Mouse (Mus musculus) liver, embryonic 11.5 days (tissue): Measurements from ENCODE around the gene Hrg. TPM values are rescaled to one million over a fixed set of nuclear protein-coding genes. Genes with fewer than 3 reads are reported as not detected.

Experiments used
- ATAC-seq: fragments of 200-750 bp; cut with Nextera tagmentation; replicated peaks from 2 replicates; pipeline ENCODE4 v1.8.0; 2017; ENCODE audit warnings: moderate number of reproducible peaks, mild to moderate bottlenecking, moderate TSS enrichment, moderate library complexity; ENCODE audit not compliant: low FRiP score
- DNase-seq: peaks from one replicate; pipeline ENCODE4 v3.0.0-alpha.2; 2017; ENCODE audit warnings: low spot score
- H3K27ac ChIP-seq: fragments of 300-500 bp; sonication (generic); 2 replicates; pipeline ENCODE4 v1.5.1; 2014; ENCODE audit warnings: mild to moderate bottlenecking, low read depth, low read length, control low read depth
- H3K27me3 ChIP-seq: fragments of 300-500 bp; sonication (generic); replicated peaks from 2 replicates; pipeline ENCODE4 v1.6.1; 2014; ENCODE audit warnings: low read length, mixed read lengths; ENCODE audit not compliant: control insufficient read depth, insufficient read depth
- H3K36me3 ChIP-seq: fragments of 300-500 bp; sonication (generic); 2 replicates; pipeline ENCODE4 v1.6.1; 2014; ENCODE audit warnings: mild to moderate bottlenecking, low read length, moderate library complexity, mixed read lengths; ENCODE audit not compliant: control insufficient read depth, insufficient read depth
- H3K4me1 ChIP-seq: fragments of 300-500 bp; sonication (generic); replicated peaks from 2 replicates; pipeline ENCODE4 v1.6.1; 2014; ENCODE audit warnings: low read length, mixed read lengths; ENCODE audit not compliant: control insufficient read depth, insufficient read depth
- H3K4me2 ChIP-seq: fragments of 300-500 bp; sonication (generic); 2 replicates; pipeline ENCODE4 v1.6.1; 2014; ENCODE audit warnings: mild to moderate bottlenecking, control low read depth, moderate library complexity
- H3K4me3 ChIP-seq: fragments of 300-500 bp; sonication (generic); 2 replicates; pipeline ENCODE4 v1.5.1; 2014; ENCODE audit warnings: low read depth, low read length, control low read depth
- H3K9ac ChIP-seq: fragments of 300-500 bp; sonication (generic); 2 replicates; pipeline ENCODE4 v1.6.1; 2014; ENCODE audit warnings: low read depth, low read length, control low read depth
- H3K9me3 ChIP-seq: fragments of 300-500 bp; sonication (generic); 2 replicates; pipeline ENCODE4 v1.6.1; 2016; ENCODE audit warnings: low read length, inconsistent platforms, mixed read lengths; ENCODE audit not compliant: control insufficient read depth
- WGBS: fragments of 180-500 bp; shearing (Covaris S2); extraction: QIAGEN DNeasy Blood & Tissue Kit; methylation state at CpG from one replicate; pipeline ENCODE4 v1.1.7; 2014; 5-methylcytosine and 5-hydroxymethylcytosine counted together
- polyA plus RNA-seq: library from polyadenylated mRNA; unstranded; fragments of >200 nt; fragmentation: Nextera tagmentation; extraction: Ambion mirVana; gene quantifications from 2 replicates; pipeline ENCODE4 v1.2.1, GENCODE M21; 2014

Gene Hrg
- polyA plus RNA-seq, 1 experiment from 2014 or later: 0.22 TPM

- ATAC-seq: no peak
- Histone ChIP-seq H3K9ac (no peak overlapping the region), H3K27me3 (no peaks in the 10 kb centered on the region), H3K36me3 (no peaks in the 10 kb centered on the region), H3K4me1 (no peaks in the 10 kb centered on the region), H3K27ac (no peak overlapping the region), H3K9me3 (no peaks in the 10 kb centered on the region), H3K4me3 (no peak overlapping the region), H3K4me2 (no peak overlapping the region)
- no peak for DNase-seq
- WGBS: 48% methylated on average over 18 of the region's 18 CpGs
Observed at GRCm38 (mm10) chr16:22919971-22920854, 30.7 kb upstream of the Hrg start.

DNA sequence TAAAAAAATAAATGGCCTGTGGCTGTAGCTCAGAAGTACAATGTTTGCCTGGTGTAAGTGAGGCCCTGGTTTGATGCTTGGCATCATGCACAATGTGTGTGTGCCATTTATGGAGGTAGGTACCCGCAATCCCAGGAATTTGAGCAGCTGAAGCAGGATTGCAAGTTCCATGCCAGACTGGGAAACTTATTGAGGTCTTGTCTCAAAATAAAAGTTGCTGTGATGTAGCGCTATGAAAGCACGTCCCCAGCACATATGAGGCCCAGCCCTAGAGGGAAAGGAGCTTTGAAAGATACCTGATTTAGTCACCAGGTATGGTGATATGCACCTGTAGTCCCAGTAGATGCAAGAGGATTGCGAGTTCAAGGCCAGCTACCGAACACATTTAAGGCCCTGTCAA is 29.1 kb upstream of the Hrg start:
- Histone ChIP-seq H3K27me3 (no peaks in the 10 kb centered on the region), H3K27ac (no peak overlapping the region), H3K9me3 (no peaks in the 10 kb centered on the region), H3K9ac (no peak overlapping the region), H3K4me1 (no peaks in the 10 kb centered on the region), H3K4me3 (no peak overlapping the region), H3K36me3 (no peaks in the 10 kb centered on the region), H3K4me2 (no peak overlapping the region)
- whole genome bisulfite sequencing: 88% methylated on average over 5 of the region's 5 CpGs
- no peak for ATAC-seq
- no peak for DNase-seq

DNA sequence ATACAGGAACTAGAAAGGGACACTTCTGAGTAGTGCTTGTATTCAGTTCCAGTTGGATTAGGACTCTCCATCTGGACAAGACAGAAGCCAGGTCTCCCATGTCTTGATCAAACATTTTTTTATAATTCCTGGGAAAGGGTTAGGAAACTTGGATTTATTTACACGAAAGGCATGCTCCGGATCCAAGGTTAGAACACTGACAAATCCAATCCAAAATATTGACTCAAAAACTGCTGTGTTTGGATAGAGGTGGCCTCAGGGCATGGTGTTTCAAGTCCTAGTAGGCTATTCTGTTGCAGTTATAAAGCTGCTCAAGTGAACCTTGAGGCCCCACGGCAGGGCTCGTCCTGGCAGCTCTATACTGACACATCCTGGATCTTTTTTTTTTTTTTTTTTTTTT is 28.4 kb upstream of the Hrg start:
- Histone ChIP-seq H3K9me3 (no peaks in the 10 kb centered on the region), H3K27me3 (no peaks in the 10 kb centered on the region), H3K36me3 (no peaks in the 10 kb centered on the region), H3K27ac (no peak overlapping the region), H3K9ac (no peak overlapping the region), H3K4me1 (no peaks in the 10 kb centered on the region), H3K4me3 (no peak overlapping the region), H3K4me2 (no peak overlapping the region)
- DNase-seq (no peak), ATAC-seq (no peak)
- WGBS: 87% methylated on average over 4 of the region's 4 CpGs

GRCm38 (mm10) chr16:22929575-22929974 is 21.3 kb upstream of the Hrg start:
- Histone ChIP-seq H3K36me3 (no peaks in the 10 kb centered on the region), H3K27me3 (no peaks in the 10 kb centered on the region), H3K9me3 (no peaks in the 10 kb centered on the region), H3K4me2 (no peak overlapping the region), H3K9ac (no peak overlapping the region), H3K27ac (no peak overlapping the region), H3K4me3 (no peak overlapping the region), H3K4me1 (no peaks in the 10 kb centered on the region)
- ATAC-seq: no peak
- 77% methylated on average over 6 of the region's 6 CpGs for WGBS
- no peak for DNase-seq

DNA sequence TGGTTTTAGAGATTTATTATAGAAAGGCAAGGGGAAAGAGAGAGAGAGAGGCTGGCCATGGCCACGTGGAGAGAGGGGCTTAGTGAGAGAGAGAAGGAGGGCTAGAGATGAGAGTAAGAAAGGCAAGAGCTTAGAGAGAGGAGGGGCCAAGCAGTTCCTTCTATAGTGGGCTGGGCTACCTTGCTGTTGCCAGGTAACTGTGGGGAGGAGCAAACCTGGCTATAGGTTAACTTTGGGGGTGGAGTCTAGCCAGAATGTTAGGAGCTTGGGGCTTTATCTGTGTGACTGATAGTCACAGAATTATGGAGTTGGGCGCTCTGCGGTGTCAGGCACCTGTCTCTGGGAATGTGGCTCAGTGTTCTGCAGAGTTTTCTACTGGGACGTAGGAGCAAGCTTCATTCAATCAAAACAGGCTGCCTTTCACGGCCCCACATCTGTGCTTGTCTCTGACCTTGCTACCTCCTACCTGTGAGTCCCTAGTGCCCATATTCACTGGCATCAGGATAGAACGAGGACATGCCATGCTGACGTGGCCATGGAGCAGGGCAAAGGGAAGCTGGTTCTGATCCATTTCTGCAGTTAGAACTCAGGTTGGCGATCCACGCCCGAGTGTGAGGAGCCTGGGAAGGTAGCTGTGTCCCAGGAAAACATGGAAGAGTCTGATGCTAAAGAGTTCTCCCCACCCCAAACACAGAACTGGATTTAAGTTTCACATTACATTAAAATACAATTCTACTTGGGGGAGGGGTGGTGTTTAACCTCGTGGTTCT is 19.3 kb upstream of the Hrg start:
- H3K9ac ChIP-seq: no peak overlapping the region
- ATAC-seq: no peak
- no peak for DNase-seq
- no peak overlapping the region for H3K4me3 ChIP-seq
- no peak overlapping the region for H3K4me2 ChIP-seq
- 80% methylated on average over 11 of the region's 11 CpGs for WGBS
- no peaks in the 10 kb centered on the region for H3K9me3 ChIP-seq
- no peaks in the 10 kb centered on the region for H3K36me3 ChIP-seq
- H3K27ac ChIP-seq: no peak overlapping the region
- H3K4me1 ChIP-seq: no peaks in the 10 kb centered on the region
- no peaks in the 10 kb centered on the region for H3K27me3 ChIP-seq

DNA sequence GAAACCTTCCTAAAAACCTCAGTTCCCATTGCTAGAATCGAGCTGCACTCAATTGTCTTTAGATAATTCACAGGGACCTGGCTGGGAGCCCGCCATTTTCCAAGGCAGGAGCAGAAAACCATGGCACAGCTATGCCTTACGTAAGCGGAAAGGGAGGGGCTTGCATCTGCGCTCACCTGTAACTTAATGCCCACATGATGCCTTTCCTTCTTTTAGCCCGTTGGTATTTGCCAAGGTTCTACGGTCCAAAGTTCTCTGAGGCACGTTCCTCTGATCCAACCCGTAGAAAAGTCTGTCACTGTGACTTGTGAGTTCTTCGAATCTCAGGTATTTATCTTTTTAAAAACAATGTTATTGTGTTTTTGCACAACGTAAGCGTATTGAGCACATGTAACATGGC is 13.2 kb upstream of the Hrg start:
- no peaks in the 10 kb centered on the region for H3K9me3 ChIP-seq
- 85% methylated on average over 12 of the region's 12 CpGs for WGBS
- no peaks in the 10 kb centered on the region for H3K36me3 ChIP-seq
- no peak overlapping the region for H3K27ac ChIP-seq
- H3K4me3 ChIP-seq: no peak overlapping the region
- no peaks in the 10 kb centered on the region for H3K27me3 ChIP-seq
- ATAC-seq: no peak
- H3K9ac ChIP-seq: no peak overlapping the region
- no peak overlapping the region for H3K4me2 ChIP-seq
- H3K4me1 ChIP-seq: no peaks in the 10 kb centered on the region
- no peak for DNase-seq

DNA sequence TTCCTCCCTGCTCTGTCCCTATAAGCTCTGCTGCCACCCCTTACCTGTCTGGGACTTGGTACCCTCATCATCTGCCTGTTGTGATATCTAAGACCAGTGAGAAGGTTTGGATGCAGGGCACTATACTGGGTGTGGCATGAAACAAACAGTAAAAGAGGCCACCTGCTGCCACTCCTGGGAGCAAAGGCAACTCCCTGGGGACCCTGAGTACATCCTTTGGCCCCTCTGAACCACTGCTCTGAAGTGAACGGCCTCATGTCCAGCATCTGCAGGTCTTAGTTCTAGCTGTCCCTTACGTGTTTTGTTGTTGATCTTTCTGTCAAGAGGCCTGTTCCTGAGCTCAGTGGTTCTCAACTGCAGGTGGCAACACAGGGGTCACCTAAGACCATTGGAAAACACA is 12.3 kb upstream of the Hrg start:
- no peak overlapping the region for H3K4me3 ChIP-seq
- no peaks in the 10 kb centered on the region for H3K4me1 ChIP-seq
- no peak overlapping the region for H3K9ac ChIP-seq
- ATAC-seq: no peak
- H3K9me3 ChIP-seq: no peaks in the 10 kb centered on the region
- H3K27ac ChIP-seq: no peak overlapping the region
- DNase-seq: no peak
- no peaks in the 10 kb centered on the region for H3K27me3 ChIP-seq
- 73% methylated on average over 2 of the region's 2 CpGs for WGBS
- H3K4me2 ChIP-seq: no peak overlapping the region
- H3K36me3 ChIP-seq: no peaks in the 10 kb centered on the region

DNA sequence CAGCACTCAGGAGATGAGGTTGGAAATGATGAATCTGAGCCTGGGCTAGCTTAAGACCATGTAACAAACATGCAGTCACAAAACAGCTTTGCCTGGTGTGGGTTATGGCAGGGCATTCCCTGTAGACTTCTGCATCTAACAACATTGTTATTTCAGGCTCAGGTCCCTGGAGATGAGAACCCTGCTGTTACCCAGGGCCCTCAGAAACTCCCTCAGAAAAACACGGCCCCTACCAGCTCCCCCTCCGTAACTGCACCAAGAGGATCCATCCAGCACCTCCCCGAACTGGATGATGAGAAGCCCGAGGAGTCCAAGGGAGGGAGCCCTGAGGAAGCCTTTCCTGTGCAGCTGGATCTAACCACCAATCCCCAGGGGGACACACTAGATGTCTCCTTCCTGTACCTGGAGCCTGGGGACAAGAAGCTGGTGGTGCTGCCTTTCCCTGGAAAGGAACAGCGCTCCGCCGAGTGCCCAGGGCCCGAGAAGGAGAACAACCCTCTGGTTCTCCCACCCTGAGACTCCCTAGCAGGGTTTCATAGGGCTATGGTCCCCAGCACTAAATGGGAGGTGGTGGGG is 11.7 kb upstream of the Hrg start:
- no peaks in the 10 kb centered on the region for H3K9me3 ChIP-seq
- H3K9ac ChIP-seq: no peak overlapping the region
- no peak overlapping the region for H3K4me3 ChIP-seq
- no peak for DNase-seq
- no peaks in the 10 kb centered on the region for H3K4me1 ChIP-seq
- no peaks in the 10 kb centered on the region for H3K27me3 ChIP-seq
- no peaks in the 10 kb centered on the region for H3K36me3 ChIP-seq
- no peak for ATAC-seq
- H3K27ac ChIP-seq: no peak overlapping the region
- no peak overlapping the region for H3K4me2 ChIP-seq
- 79% methylated on average over 8 of the region's 8 CpGs for WGBS
